Mouse (Mus musculus): ENCODE measurements at regions not wholly inside any gene's neighbourhood (a gene's known extent, or its start where the extent isn't known, plus 50 kb on each side); places are given as distances from the start of the nearest gene placed in this dataset.

- DNase-seq = no peak
These were observed 110.2 kb downstream of the Chst1 start for GRCm38 (mm10) chr2:92709668-92710067.

GRCm38 (mm10) chr2:92711122-92711777, 111.7 kb downstream of the Chst1 start:
- DNase-seq = no peak

- no peak for DNase-seq
These were observed 113.0 kb downstream of the Chst1 start for GRCm38 (mm10) chr2:92712266-92713144.

- no peak for DNase-seq
These were observed 118.2 kb downstream of the Chst1 start for GRCm38 (mm10) chr2:92717706-92718105.

GRCm38 (mm10) chr2:92721951-92722350, 122.4 kb downstream of the Chst1 start:
- DNase-seq = no peak

GRCm38 (mm10) chr2:92723618-92724263, 124.2 kb downstream of the Chst1 start:
- no peak for DNase-seq

GRCm38 (mm10) chr2:92726640-92727039, 127.1 kb downstream of the Chst1 start:
- DNase-seq = no peak

GRCm38 (mm10) chr2:92727241-92727640, 127.7 kb downstream of the Chst1 start:
- no peak for DNase-seq

- no peak for DNase-seq
These were observed 128.9 kb downstream of the Chst1 start for GRCm38 (mm10) chr2:92728388-92728787.

GRCm38 (mm10) chr2:92730371-92730770, 130.9 kb downstream of the Chst1 start:
- no peak for DNase-seq

- DNase-seq = no peak
These were observed 133.9 kb downstream of the Chst1 start for GRCm38 (mm10) chr2:92733403-92733802.

GRCm38 (mm10) chr2:92735784-92736183, 136.3 kb downstream of the Chst1 start:
- no peak for DNase-seq

GRCm38 (mm10) chr2:92737301-92737700, 137.8 kb downstream of the Chst1 start:
- no peak for DNase-seq

GRCm38 (mm10) chr2:92739576-92739975, 140.1 kb downstream of the Chst1 start:
- no peak for DNase-seq

GRCm38 (mm10) chr2:92740776-92741295, 141.3 kb downstream of the Chst1 start:
- no peak for DNase-seq

GRCm38 (mm10) chr2:92742025-92742424, 142.5 kb downstream of the Chst1 start:
- peak; percentile 91 for DNase-seq

- DNase-seq = no peak
These were observed 143.2 kb downstream of the Chst1 start for GRCm38 (mm10) chr2:92742671-92743070.

GRCm38 (mm10) chr2:92743152-92743551, 143.6 kb downstream of the Chst1 start:
- DNase-seq = no peak

GRCm38 (mm10) chr2:92743911-92744310, 144.4 kb downstream of the Chst1 start:
- DNase-seq = no peak

- peak; percentile 26 for DNase-seq
These were observed 147.9 kb downstream of the Chst1 start for GRCm38 (mm10) chr2:92747406-92747805.

GRCm38 (mm10) chr2:92750116-92750515, 150.6 kb downstream of the Chst1 start:
- DNase-seq = no peak

- DNase-seq = peak; percentile 62
These were observed 151.2 kb downstream of the Chst1 start for GRCm38 (mm10) chr2:92750672-92751071.

- no peak for DNase-seq
These were observed 151.7 kb downstream of the Chst1 start for GRCm38 (mm10) chr2:92751256-92751655.
